Mouse (Mus musculus): ENCODE data around the gene Icam1.

Icam1 gene

DNA sequence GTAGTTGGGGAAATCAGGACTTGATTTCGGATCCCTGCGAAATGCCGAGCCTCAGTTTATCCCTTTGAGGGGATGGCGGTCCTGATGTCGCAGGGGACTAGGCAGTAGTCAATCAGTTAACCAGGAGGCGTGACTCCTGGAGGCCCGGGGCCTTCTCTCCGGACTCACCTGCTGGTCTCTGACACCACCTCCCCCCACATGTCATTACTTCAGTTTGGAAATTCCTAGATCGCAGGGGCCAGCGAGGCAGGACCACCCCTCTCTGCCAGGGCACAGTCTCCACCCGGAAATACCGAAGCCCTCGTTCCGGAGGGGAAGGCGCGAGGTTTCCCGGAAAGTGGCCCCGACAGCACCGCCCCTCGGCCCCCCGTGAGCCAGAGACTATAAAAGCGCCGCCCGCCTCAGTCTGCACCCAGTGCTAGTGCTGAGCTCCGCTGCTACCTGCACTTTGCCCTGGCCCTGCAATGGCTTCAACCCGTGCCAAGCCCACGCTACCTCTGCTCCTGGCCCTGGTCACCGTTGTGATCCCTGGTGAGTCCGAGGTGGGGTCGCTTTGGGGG is at the start of gene Icam1:
Icam1 (plus strand) TSS at position 415 of the 560 bp plus-strand sequence.
- no peak for DNase-seq (ENCODE audit: low spot score)

DNA sequence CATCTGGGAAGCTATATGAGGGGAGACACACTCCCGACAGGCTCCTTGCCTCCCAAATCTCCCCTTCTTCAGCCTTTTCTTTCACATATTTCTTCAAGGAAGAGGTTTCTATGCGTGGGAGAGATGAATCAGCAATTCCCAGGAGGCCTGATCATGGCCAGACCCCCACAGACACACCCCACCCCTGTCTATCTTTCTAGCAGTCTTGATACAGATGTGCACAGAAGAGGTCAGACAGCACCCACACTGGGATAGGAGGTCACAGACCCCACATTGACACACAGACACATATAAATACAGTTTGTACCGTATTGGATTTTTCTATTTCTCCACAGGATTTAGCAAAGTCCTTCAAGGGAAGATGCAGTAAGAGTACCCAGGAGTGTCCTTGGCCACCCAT is 49.8 kb upstream of the Icam1 start:
- DNase-seq (ENCODE audit: low spot score): no peak

DNA sequence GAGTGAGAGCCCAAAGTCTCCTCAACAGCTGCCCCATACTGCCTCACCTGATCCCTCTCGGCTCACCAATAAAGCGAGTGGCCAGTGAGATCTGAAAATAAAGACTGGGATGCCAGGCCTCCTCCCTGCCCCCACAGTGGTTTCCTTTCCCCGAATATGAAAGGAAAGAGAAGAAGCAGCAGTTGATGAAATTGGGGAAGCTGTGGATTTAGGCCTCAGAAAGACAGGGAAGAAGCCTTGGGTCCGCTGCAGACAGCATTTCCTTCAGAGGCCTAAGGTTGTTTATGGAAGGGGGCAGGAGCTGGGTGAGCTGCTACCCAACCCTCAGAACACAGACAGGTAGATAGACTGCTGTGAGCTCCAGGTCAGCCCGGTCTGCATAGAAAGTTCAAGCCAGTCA is 49.0 kb upstream of the Icam1 start:
- DNase-seq (ENCODE audit: low spot score): no peak

DNA sequence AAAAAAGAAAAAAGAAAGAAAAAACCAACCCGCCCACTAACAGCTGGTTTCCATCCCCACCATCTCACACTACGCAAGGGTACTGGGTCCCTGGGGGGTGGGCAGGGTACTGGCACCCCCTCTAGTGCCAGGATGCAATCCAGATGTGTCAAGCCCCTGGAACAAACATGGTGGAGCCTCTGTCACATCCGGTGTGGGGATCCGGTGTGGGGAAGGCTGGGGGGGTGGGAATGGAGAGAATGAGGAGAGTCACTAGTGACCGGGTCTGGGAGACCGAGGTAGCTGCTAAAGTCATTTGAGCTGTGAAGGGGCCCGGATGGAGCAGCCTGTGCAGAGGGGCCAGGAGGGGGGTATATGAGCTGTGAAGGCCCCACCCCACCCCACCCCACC is 44.0 kb upstream of the Icam1 start:
- DNase-seq (ENCODE audit: low spot score): no peak

DNA sequence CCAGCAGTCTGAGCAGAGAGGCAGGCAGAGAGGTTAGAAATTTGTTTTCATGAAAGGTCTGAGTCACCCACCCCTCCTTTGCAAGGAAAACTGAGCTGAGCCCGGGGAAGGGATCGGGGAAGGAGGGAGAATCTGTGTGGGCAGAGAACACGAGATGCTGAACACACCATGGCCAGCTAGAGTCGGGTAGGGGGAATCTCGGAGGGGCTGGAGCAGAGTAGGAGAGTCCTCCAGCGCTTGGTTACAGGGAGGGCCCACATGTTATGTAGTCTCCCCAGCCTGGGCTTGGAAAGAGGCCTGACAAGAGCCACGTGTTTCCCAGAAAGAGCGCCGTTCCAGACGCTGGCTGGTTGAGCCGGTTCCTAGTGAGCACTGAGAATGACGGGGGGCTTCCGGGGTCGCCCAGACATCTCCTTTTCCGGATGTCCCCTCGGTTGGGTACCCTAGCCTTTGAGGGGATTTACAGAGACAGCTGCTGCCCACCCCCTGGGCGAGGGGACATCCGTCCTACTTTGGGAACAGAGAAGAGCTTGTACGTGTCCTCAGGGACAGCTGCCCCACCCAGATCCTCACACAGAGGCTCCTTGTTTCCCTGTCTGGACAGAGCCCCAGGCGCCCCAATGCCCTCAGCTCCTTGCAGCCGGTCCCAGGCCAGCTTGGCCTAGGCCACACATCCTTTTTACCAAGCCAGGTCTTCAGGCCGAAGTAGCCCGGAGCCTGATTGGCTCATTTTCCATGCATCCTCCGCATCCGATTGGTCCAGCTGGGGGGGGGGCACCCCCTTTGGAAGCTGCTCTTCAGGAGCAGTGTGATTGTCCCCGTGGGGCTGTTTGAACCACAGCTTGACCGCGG is 43.4 kb upstream of the Icam1 start:
- peak; percentile 61 for DNase-seq (ENCODE audit: low spot score)

DNA sequence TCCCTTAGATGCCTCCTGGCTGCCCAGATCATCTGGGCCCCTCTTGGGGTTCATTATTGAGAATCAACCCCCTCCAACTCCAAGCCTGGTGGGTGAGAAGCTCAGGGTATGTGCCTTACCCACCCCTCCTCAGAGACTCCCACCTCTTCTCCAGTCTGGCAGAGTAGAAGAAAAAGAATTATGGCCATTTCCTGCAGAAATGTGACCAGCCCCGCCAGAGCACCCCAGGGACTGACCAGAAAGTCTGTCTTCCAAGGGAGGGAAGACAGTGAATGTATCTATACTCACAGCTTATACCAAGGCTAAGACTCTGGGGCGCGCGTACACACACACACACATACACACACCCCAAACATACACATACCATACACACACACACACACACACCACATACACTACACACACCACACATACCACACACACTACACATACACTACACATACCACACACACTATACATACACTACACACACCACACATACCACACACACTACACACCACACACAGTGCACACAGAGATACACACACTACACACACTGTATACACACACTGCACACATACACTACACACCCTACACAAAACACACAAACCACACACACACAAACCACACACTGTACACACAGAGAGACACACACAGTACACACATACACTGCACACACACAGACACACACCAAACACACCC is 42.6 kb upstream of the Icam1 start:
- no peak for DNase-seq (ENCODE audit: low spot score)

DNA sequence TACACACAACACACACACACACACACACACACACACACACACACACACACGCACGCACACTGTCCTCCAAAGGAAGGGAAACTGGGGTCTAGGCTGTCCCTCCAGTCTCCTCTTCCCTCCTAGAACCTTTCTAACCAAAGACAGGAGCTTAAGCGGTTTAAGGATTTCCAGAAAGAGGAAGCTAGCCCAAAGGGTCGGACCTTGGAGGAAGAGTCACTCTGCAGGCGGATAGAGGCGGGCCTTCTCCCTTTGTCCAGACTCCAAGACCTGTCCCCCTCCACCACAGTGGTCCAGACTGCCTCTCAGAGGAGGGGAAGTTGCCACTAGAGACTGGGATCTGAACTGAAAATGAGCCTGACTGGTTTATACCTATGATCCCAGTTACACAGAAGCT is 42.1 kb upstream of the Icam1 start:
- DNase-seq (ENCODE audit: low spot score): no peak

DNA sequence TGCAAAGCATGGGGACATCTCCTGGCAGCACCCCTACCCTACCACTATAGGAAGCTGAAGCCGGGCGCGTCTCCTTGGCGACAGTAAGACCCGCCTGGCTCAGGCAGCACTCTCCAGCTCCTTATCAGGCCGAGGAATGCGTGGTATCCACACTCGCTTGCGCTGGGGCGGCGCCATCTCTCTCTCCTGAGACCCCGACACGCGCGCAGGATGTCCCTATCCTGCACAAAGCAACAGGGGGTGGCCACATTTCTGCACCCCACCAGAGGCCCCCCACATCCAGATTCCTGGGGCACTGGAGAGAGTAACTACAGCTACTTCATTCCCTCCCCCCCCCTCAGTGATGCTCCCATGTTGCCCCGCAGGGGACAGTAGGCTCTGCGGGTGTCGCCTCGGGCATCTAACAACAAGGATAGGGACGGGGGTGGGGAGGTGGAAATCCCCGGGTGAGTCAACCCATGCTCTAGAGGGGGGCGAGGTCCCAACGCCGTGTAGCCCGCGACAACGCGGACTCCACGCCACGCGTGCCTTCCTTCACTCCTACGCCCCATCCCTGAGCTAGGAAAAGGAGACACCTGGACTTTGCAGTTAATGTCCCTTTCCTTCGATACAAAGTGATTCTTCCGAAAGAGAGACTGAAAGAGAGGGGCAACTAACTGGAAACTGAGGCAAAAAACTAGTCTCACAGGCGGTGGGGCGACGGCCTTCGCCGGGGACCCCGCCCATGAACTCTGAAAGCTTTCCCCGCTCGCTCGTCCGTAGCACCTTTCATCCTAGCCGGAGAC is 40.2 kb upstream of the Icam1 start:
- no peak for DNase-seq (ENCODE audit: low spot score)

DNA sequence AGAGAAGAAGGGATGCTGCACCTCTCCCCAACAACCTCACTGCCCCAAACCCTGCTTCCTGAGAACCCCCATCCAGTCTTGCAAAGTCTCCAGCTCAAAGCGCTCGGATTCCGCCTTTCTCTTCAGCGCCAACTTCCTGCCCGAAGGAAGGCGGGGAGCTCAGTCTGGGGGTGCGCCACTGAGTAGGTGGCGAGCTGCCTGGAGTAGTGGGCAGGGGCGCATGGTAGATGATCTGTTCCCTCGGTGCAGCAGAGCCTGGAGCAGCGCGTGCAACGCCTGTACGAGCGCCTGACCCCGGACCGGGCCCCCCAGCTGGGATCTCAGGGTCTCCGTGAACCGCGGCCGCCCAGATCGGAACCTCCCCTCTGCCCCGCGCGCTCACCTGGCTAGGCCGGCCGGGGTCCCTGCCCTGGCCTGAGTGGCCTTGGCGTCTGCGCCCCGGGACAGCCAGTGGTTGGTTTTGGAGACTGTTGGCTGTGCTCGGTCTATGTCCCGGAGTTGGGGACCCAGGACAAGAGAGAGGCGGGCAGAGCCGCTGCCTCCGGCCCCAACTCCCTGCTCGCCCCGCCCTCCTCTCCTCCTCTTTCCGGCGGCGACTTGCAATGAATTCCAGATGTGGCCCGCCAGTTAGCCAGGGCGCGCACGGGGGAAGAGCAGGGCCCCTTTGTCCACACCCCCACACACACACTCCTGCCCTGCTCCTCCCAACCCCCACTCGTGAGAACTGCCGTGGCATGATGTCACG is 39.4 kb upstream of the Icam1 start, which contains the start of gene S1pr2:
S1pr2 (minus strand) TSS at position 566 of the 745 bp plus-strand sequence.
- DNase-seq (ENCODE audit: low spot score): no peak

DNA sequence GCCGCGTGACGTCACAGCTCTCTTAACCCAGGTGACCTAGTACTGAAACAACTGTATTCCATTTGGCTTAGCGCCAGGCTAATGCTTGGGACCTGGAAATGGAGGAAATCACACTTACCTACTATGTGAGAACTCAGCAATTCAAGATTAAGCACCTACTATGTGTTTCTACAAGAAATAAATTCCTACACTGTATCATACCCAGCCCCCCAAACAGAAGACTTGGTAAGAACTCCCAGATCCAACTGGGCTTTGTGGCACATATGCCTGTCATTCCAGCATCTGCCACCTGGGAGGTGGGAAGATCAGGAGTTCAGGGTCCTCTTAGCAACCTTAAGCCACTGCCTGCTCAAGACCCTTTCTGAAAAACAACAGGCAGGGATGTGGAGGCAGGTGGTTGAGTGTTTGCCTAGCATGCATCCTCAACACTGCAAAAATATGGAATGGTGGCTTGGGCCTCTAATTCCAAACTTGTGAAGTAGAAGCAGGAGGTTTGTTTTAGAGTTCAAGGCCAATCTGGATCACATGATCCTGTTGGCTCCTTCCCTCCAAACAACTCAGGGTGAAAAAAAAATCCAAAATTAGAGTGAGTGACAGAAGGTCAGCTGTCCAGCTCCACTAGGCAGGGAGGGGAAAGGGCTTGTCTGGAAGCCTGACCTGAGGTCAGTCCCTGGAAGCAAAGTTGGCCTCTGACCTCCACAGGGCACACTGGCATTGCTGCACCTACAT is 38.7 kb upstream of the Icam1 start:
- no peak for DNase-seq (ENCODE audit: low spot score)

DNA sequence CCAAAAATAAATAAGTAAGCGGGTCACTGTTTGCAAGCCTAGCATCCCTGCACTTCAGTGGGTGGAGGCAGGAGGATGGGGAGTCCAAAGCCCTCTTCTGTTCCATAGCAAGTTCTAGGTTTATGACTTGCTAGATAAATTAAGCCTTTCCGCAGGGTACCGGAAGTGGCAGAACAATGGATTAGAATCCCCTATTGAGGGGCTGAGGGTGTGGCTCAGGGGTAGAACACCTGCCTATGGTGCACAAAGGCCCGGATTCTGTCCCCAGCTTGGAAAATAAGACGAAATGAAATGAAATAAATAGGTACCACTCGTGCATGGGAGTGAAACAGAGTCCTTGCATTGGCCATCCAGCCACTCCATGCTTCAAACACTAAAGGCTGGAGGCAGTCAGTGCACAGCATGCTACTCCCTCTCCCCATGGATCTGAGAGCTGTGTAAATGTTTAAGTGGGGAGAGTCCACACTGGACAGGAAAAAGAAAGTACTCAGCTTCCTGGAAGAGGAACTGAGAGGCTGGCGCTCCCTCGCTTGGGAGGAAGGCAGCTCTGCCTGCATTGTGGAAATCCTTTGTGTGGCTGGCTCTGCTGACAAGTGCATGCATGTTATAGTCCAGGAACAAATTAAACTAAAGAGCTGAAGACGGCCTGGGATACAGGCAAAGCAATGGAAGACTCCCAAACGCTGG is 37.2 kb upstream of the Icam1 start:
- no peak for DNase-seq (ENCODE audit: low spot score)

DNA sequence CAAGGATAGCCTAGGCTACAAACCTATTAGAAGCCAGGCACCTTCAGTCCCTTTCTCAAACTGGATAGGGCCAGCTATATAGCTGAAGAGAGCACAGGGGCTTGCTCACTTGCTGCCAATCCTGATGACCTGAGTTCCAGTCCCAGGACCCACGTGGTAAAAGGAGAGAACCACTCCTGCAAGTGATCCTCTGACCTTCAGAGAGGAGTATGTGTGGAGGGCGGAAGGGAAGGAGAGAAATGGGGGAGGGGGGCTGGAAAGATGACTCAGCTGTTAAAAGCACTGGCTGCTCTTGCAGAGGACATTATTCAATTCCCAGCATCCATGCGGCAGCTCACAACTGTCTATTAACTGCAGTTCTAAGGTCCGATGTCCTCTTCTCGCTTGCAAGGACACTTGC is 36.6 kb upstream of the Icam1 start:
- no peak for DNase-seq (ENCODE audit: low spot score)

DNA sequence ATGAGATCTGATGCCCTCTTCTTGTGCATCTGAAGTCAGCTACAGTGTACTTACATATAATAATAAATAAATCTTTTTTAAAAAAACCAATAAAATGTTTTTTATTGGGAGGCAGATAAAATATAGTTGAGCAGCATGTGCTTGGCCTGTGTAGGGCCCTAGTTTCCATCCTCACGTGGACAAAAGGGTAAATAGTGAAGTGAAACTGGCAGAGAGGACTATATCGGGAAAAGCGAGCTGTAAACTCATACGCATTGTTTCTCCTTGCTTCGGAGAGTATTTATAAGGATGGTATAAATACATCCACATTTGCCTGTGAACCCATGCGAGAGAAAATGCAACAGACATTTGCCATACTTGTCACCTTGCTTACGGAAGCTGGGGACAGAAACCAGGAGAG is 36.0 kb upstream of the Icam1 start:
- DNase-seq (ENCODE audit: low spot score): no peak

DNA sequence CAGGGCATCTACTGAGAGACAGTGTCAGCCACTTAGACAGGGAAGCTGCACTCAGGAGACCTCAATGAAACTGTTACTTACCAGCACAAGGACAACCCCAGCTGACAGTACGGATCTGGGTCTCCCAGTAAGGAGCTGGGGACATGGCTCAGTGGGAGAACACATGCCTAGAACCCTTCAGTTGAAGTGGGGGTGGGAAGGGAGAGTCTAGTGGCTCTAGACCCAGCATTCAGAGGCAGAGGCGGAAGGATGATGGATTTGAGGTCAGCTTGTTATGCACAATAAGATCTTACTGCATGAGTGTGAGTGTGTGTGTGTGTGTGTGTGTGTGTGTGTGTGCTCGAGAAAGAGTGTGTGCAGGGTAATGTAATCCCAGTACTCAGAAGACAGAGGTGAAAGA is 33.6 kb upstream of the Icam1 start:
- no peak for DNase-seq (ENCODE audit: low spot score)

DNA sequence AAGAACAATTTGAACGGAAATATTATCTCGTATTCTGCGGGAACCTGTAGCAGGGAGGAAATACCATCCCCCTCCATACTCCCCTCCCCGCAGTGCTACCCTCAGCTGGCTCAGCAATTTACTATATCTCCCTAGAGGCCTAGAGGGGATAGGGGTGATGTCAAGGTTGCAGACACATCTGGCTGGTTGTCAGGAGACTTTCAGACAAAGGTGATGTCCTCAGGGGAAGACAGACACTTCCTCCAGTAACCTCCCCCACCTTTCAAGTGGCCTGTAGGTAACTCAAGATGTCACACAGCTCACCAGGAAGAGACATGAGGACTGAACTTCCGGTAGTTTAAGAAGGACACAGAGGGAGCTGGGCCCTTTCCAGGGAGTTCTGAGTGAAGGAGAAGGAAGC is 32.6 kb upstream of the Icam1 start:
- no peak for DNase-seq (ENCODE audit: low spot score)

DNA sequence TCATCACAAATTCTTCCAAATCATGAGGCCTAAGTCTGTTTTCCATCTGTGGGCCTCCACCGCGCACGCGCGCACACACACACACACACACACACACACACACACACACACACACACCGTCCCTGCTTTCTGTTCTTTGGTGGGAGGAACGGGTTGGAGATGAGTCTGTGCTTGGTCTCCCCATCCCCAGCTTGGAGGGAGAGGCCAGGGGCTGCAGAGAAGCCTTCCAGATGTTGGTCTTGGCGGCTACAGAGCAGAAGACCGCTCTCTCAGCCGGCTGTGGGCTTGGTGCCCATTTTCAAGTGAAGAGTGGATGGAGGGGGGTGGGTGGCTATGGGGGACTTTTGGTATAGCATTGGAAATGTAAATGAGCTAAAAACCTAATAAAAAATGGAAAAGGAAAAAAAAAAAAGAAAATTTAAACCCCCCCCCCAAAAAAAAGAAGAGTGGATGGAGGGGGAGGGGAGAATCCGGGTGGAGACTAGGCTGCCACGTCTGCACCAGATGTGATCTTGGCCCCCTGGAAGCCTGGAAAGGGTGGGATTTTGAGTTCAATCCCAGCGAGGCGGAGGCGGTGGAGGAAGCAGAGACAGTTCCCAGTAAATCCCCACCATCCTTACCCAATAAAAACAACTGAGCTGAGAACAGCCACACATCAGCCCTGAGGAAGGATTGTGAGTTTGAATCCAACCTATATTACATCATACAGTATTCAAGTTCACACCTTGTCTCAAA is 28.7 kb upstream of the Icam1 start:
- DNase-seq (ENCODE audit: low spot score): no peak

DNA sequence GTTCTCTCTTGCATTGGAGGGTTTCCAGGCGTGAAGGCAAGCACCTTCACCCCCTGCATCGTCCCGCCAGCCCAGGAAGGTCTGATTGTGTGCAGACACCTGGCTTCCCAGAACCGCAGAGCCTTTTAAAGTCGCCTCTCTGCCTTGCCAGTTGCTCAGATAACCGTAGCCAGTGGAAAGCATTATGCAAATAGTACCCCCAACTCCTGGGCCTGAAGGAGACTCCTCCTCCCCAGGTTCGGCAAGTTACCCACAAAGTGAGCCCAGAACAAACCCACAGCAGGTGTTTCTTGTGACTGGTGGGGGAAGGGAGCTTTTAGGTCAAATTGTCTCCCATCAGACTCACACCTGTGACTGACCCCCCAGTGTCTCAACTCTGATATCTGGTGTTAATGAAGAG is 27.8 kb upstream of the Icam1 start:
- no peak for DNase-seq (ENCODE audit: low spot score)

DNA sequence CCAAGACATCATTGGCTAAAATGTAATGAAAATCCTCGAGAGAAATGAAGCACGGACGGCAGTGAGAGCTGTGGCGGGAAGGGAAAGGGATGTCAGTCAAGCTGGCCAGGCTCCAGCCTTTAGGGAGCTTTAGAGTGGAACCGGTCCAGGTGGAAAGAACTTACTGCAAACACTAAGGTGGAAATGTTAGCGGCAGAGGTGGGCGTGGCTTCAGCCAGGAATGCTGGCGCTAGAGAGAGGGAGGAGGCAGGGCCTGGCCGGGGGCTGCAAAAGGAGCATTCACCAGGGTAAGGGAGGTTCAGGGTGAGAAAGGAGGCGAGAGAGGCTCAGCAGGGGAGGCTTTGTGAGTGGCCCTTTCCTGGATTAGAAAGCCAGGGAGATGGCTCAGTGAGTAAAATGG is 24.9 kb upstream of the Icam1 start:
- no peak for DNase-seq (ENCODE audit: low spot score)

DNA sequence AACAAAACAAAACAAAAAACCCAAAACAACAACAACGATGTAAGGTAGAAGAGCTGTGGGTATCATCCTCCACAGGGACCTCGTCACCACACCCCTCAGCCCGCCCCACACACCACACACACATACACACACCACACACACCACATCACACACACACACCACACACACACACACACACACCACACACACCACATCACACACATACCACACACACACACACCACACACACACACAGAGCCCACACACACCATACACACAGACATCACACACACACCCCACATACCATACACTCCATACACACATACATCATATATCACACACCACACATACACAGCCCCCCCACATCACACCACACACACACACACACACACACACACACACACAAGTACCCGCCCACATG is 24.2 kb upstream of the Icam1 start:
- no peak for DNase-seq (ENCODE audit: low spot score)

Data from left cerebral cortex, adult 11 months (tissue).